Mouse (Mus musculus) CD4-positive helper T cell, adult 2 months (primary cell): ENCODE measurements around the gene C9orf72.
"Not testable (repeated sequence)": the region's sequence is repeated elsewhere in the genome, so short reads cannot be mapped to it uniquely, and the experiment has no call there.

Source experiments
- DNase-seq: peaks from one replicate; pipeline ENCODE4 v3.0.0-alpha.2; 2012; ENCODE audit warnings: low read depth, missing footprints, low spot score

Gene C9orf72

GRCm38 (mm10) chr4:35225734-35226495 lies at the start of gene C9orf72:
Gene C9orf72 (minus strand): TSS chr4:35226175.
- DNase-seq, result peak; percentile 96

GRCm38 (mm10) chr4:35259006-35259405 lies 33.0 kb upstream of the C9orf72 start:
- no peak for DNase-seq

GRCm38 (mm10) chr4:35244023-35244422 lies 18.0 kb upstream of the C9orf72 start:
- DNase-seq, result no peak

GRCm38 (mm10) chr4:35241735-35242134 lies 15.8 kb upstream of the C9orf72 start:
- DNase-seq, result no peak

GRCm38 (mm10) chr4:35238696-35239095 lies 12.7 kb upstream of the C9orf72 start:
- DNase-seq, result no peak

GRCm38 (mm10) chr4:35238240-35238639 lies 12.3 kb upstream of the C9orf72 start:
- DNase-seq, result not testable (repeated sequence)

- DNase-seq, result no peak
Measured at GRCm38 (mm10) chr4:35236313-35236712, 10.3 kb upstream of the C9orf72 start.

- no peak for DNase-seq
Measured at GRCm38 (mm10) chr4:35228260-35228659, 2.3 kb upstream of the C9orf72 start.

GRCm38 (mm10) chr4:35226496-35226992 lies 569 bp upstream of the C9orf72 start:
- no peak for DNase-seq

GRCm38 (mm10) chr4:35225141-35225733 lies 738 bp downstream of the C9orf72 start:
- DNase-seq, result no peak

GRCm38 (mm10) chr4:35224101-35224500 lies 1.9 kb downstream of the C9orf72 start:
- DNase-seq, result peak; percentile 43

- DNase-seq, result no peak
Measured at GRCm38 (mm10) chr4:35223376-35223988, 2.5 kb downstream of the C9orf72 start.

GRCm38 (mm10) chr4:35221903-35222302 lies 4.1 kb downstream of the C9orf72 start:
- DNase-seq, result no peak

GRCm38 (mm10) chr4:35221131-35221530 lies 4.8 kb downstream of the C9orf72 start:
- no peak for DNase-seq

GRCm38 (mm10) chr4:35220108-35220731 lies 5.8 kb downstream of the C9orf72 start:
- no peak for DNase-seq

GRCm38 (mm10) chr4:35204659-35205058 lies 21.3 kb downstream of the C9orf72 start:
- DNase-seq, result no peak

GRCm38 (mm10) chr4:35203724-35204123 lies 22.3 kb downstream of the C9orf72 start:
- no peak for DNase-seq

GRCm38 (mm10) chr4:35201700-35202099 lies 24.3 kb downstream of the C9orf72 start:
- DNase-seq, result no peak

GRCm38 (mm10) chr4:35192725-35193124 lies 33.2 kb downstream of the C9orf72 start:
- DNase-seq, result peak; percentile 15

GRCm38 (mm10) chr4:35189794-35190193 lies 36.2 kb downstream of the C9orf72 start:
- DNase-seq, result no peak

- DNase-seq, result no peak
Measured at GRCm38 (mm10) chr4:35187617-35188326, 38.2 kb downstream of the C9orf72 start.
